Mouse (Mus musculus): ENCODE measurements around the gene Tor1aip2. TPM values are rescaled to one million over a fixed set of nuclear protein-coding genes. Genes with fewer than 3 reads are reported as not detected.

Tor1aip2 gene
- polyA plus RNA-seq (2012), result 1.4 and 1.8 TPM in 2 replicates

DNA sequence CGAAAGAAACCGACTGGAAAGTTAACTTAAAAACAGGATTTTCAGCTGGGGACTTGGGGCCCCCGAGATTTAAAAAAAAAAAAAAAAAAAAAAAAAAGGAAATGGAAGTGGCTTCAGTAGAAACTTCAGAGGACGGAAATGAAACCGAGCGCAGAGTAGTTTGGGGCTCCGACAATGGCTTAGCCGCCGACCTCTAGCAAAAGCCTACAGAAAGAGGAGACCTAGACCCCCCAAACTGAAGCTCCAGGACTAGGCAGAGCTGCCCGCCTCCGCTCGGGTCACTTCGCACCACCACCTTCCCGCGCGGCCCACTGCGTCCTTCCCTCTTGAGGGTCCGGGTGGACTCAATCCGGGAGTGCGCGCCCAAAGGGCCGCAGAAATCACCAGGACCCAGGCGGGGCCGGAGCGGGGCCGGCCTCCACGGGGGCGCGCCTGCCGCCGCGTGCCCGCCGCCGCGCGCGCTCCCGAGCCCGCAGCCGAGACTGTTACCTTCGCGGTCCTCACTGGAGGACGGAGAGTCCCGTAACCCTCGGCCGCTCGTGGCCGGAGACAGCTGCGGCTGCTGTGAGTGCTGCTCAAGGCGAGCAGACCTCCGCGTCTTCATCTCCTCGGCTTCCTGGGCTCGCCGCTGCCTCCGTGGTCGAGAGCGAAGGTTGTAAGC is at the start of gene Tor1aip2:
Gene Tor1aip2, plus strand, starts transcription at position 135 of the 661 bp plus-strand sequence.
- TF ChIP-seq GATA1 (IDR thresholded peaks at IDR 0.05; ENCODE audit: low read length) (no peak), TAL1 (IDR thresholded peaks at IDR 0.05; ENCODE audit: low read length) (no peak)
- H3K9me3 ChIP-seq (ENCODE audit: control insufficient read depth, low read length), result no peaks in the 10 kb centered on the region
- H3K36me3 ChIP-seq (ENCODE audit: control insufficient read depth), result peaks cover 50% of the 10 kb centered on the region
- peak within 1 kb of the TSS; percentile 100 for H3K4me3 ChIP-seq (replicated peaks)
- peaks cover 41% of the 10 kb centered on the region for H3K4me1 ChIP-seq (ENCODE audit: control insufficient read depth)
- H3K27me3 ChIP-seq (ENCODE audit: control insufficient read depth), result no peaks in the 10 kb centered on the region

DNA sequence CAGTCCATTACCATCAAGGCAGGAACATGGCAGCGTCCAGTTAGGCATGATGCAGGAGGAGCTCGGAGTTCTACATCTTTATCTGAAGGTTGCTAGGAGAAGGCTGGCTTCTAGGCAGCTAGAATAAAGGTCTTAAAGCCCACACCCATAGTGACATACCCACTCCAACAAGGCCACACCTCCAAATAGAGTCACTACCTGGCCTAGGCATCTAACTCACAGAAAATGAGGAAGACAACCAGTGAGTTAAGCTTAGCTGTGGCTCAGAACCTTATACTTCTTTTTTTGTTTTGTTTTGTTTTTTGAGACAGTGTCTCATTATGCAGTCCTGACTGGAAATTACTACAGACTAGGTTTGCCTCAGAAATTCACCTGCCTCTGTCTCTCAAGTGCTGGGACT is 47.6 kb upstream of the Tor1aip2 start:
- H3K36me3 ChIP-seq (ENCODE audit: control insufficient read depth), result no peaks in the 10 kb centered on the region
- H3K4me1 ChIP-seq (ENCODE audit: control insufficient read depth), result peaks cover 13% of the 10 kb centered on the region
- H3K9me3 ChIP-seq (ENCODE audit: control insufficient read depth, low read length), result no peaks in the 10 kb centered on the region
- no peak overlapping the region for H3K4me3 ChIP-seq (replicated peaks)
- TF ChIP-seq TAL1 (IDR thresholded peaks at IDR 0.05; ENCODE audit: low read length) (no peak), GATA1 (IDR thresholded peaks at IDR 0.05; ENCODE audit: low read length) (no peak)
- H3K27me3 ChIP-seq (ENCODE audit: control insufficient read depth), result no peaks in the 10 kb centered on the region

DNA sequence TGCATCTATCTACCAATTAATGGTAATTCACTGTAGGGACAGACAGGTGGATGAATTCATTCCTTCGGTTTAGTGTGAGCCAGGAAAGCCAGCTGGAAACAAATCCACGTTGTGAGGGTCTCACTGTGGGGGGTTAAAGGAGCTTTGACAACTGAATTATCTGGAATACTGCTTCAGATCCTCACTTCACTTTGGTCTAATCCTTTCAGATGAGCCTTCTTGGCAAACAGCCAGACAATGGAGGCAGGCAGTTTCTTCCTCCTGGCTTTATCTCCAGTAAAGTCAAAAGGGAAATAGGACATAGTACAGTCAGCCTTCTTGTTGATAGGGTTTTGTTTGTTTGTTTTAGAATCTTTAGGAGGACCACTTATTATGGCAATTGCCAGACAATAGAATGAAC is 45.8 kb upstream of the Tor1aip2 start:
- Histone ChIP-seq H3K27me3 (ENCODE audit: control insufficient read depth) (no peaks in the 10 kb centered on the region), H3K4me1 (ENCODE audit: control insufficient read depth) (peaks cover 7% of the 10 kb centered on the region; the same call in 1 of the 2 replicates), H3K9me3 (ENCODE audit: control insufficient read depth, low read length) (no peaks in the 10 kb centered on the region), H3K36me3 (ENCODE audit: control insufficient read depth) (no peaks in the 10 kb centered on the region), H3K4me3 (replicated peaks) (no peak overlapping the region)
- TF ChIP-seq TAL1 (IDR thresholded peaks at IDR 0.05; ENCODE audit: low read length) (no peak), GATA1 (IDR thresholded peaks at IDR 0.05; ENCODE audit: low read length) (no peak)

DNA sequence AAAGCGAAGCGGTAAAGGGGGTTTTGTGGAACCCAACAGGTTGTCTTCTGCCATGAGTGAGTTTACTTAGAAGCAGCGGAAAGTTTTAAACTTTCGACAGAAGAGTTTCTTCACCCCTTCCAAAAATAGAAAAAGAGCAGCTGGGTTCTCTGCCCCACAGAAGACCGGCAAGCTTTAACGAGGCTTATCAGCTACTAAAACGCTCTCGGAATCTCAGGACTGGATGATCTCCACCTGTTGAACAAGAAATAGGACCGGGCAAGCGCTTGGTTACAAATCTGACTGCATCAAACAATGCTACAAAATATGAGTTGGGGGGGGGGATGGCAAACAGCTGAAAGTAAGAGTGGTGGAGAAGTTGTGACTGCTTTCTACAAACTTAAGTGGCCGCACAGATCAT is 44.8 kb upstream of the Tor1aip2 start:
- no peaks in the 10 kb centered on the region for H3K36me3 ChIP-seq (ENCODE audit: control insufficient read depth)
- no peaks in the 10 kb centered on the region for H3K9me3 ChIP-seq (ENCODE audit: control insufficient read depth, low read length)
- H3K4me3 ChIP-seq (replicated peaks), result no peak overlapping the region
- no peak for TF ChIP-seq TAL1 (IDR thresholded peaks at IDR 0.05; ENCODE audit: low read length)
- TF ChIP-seq GATA1 (IDR thresholded peaks at IDR 0.05; ENCODE audit: low read length), result no peak
- H3K27me3 ChIP-seq (ENCODE audit: control insufficient read depth), result no peaks in the 10 kb centered on the region
- peaks cover 7% of the 10 kb centered on the region; the same call in 1 of the 2 replicates for H3K4me1 ChIP-seq (ENCODE audit: control insufficient read depth)

DNA sequence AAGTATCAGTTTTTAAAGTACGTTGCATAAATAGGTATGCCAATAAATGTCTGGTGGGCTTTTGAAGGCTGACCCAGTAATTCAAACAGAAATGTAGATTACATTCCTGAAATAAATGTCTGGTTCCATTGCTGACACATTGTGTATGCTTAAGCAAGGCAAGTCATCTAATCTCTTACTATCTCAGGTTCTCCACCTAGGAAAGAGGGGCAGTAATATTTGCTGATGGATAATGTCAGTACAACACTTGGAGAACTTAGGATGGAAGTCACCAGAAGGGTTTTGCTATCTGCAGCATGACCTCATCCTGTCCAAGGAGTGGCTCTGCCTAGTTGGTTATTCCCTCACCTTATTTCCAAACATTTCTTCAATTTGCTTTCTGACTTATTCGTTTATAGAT is 40.7 kb upstream of the Tor1aip2 start:
- no peak overlapping the region for H3K4me3 ChIP-seq (replicated peaks)
- H3K36me3 ChIP-seq (ENCODE audit: control insufficient read depth), result no peaks in the 10 kb centered on the region
- no peaks in the 10 kb centered on the region for H3K9me3 ChIP-seq (ENCODE audit: control insufficient read depth, low read length)
- TF ChIP-seq TAL1 (IDR thresholded peaks at IDR 0.05; ENCODE audit: low read length), result no peak
- TF ChIP-seq GATA1 (IDR thresholded peaks at IDR 0.05; ENCODE audit: low read length), result no peak
- H3K4me1 ChIP-seq (ENCODE audit: control insufficient read depth), result no peaks in the 10 kb centered on the region
- H3K27me3 ChIP-seq (ENCODE audit: control insufficient read depth), result no peaks in the 10 kb centered on the region

DNA sequence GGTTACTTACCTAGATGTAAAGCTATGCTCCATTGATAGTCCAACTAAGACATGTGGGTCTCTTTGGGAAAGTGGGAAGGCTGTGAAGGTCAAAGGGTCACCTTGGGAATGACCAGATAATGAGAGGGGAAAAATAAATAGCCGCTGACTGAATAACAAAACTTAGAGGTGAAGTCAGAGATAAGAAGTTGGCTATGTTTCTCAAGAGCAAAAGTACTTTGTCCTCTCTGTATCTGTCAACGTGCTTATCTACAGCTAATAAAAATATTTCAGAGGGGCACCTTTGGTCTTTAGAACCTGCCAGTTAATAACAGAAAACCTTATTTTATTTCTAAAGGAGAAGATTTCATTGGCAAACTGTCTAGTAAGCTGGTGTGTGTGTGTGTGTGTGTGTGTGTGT is 39.6 kb upstream of the Tor1aip2 start:
- Histone ChIP-seq H3K4me3 (replicated peaks) (no peak overlapping the region), H3K36me3 (ENCODE audit: control insufficient read depth) (no peaks in the 10 kb centered on the region), H3K27me3 (ENCODE audit: control insufficient read depth) (no peaks in the 10 kb centered on the region), H3K9me3 (ENCODE audit: control insufficient read depth, low read length) (no peaks in the 10 kb centered on the region), H3K4me1 (ENCODE audit: control insufficient read depth) (no peaks in the 10 kb centered on the region)
- TF ChIP-seq TAL1 (IDR thresholded peaks at IDR 0.05; ENCODE audit: low read length) (no peak), GATA1 (IDR thresholded peaks at IDR 0.05; ENCODE audit: low read length) (no peak)

DNA sequence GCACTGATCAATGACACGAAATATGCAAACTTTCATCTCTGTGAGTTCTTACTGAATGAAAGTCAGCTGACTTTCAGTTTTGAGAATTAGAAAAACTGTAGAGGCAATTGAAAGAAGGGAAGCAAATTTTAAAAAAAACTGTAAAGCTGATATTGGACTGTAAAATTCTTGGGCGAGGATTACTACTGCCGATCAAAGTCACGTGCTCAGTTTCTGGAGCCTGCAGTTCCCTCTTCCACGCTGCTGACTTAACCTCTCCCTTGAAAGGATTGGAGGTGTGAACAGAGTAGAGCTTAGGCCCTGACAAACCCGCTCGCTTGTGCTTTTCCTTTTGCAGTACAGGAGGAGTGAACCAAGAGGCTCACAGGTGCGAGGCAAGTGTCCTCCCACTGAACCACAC is 32.8 kb upstream of the Tor1aip2 start:
- H3K4me3 ChIP-seq (replicated peaks), result no peak overlapping the region
- H3K9me3 ChIP-seq (ENCODE audit: control insufficient read depth, low read length), result no peaks in the 10 kb centered on the region
- peaks cover 33% of the 10 kb centered on the region for H3K36me3 ChIP-seq (ENCODE audit: control insufficient read depth)
- no peaks in the 10 kb centered on the region; the same call in 1 of the 2 replicates for H3K4me1 ChIP-seq (ENCODE audit: control insufficient read depth)
- TF ChIP-seq GATA1 (IDR thresholded peaks at IDR 0.05; ENCODE audit: low read length) (no peak), TAL1 (IDR thresholded peaks at IDR 0.05; ENCODE audit: low read length) (no peak)
- no peaks in the 10 kb centered on the region for H3K27me3 ChIP-seq (ENCODE audit: control insufficient read depth)

DNA sequence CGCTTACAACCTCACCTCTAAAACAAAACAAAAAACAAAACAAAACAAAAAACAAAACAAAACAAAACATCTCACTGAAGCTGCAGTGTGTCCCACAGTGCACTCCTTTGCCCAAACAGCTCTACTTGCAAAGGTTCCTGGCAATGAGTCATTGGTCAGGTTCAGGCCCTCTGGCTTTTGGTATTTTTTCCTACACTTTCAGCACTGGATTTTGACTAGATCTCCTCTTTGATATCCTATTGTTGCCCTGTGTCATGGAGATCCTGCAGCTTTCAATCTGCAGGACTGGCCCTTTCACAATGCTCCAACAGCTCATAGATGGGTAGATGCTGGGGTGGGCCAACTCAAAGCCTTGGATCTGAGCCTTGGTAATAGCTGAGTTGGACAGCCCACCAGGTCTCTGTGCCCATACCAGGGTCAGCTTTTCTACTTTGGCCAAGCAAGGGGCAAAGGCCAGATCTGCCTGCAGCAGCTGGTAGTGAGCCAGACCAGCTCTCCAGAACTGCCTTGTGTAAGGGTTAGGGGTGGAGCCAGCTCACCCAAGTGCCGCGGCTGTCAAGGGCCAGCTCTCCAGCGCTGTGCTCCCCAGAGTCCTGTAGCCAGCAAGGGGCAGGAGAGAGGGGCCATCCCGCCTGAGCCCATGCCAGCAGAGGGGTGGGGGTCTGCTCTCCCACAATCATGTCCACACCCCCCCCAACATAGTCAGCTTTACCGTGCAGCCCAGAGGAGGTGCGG is 31.8 kb upstream of the Tor1aip2 start:
- H3K27me3 ChIP-seq (ENCODE audit: control insufficient read depth), result no peaks in the 10 kb centered on the region
- H3K4me1 ChIP-seq (ENCODE audit: control insufficient read depth), result no peaks in the 10 kb centered on the region; the same call in 1 of the 2 replicates
- peaks cover 40% of the 10 kb centered on the region for H3K36me3 ChIP-seq (ENCODE audit: control insufficient read depth)
- no peak overlapping the region for H3K4me3 ChIP-seq (replicated peaks)
- no peaks in the 10 kb centered on the region for H3K9me3 ChIP-seq (ENCODE audit: control insufficient read depth, low read length)
- TF ChIP-seq TAL1 (IDR thresholded peaks at IDR 0.05; ENCODE audit: low read length), result no peak

DNA sequence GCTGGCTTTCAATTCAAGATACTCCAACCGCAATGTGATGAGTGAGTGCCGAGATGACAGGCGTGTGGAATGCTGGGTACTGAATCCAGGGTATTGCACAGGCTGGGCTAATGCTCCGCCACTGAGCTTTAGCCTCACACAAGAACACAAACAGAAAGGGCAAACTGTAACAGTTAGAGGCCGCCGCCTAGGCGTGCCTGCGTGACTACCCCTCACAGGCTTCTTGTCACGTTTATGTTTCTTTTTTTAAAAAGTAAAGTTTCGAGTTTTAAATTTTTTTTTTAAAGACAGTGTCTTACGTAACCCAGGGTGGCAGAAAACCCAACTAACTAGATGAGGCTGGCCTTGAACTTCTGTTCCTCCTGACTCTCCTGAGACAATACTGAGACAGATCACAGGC is 29.3 kb upstream of the Tor1aip2 start:
- Histone ChIP-seq H3K4me1 (ENCODE audit: control insufficient read depth) (no peaks in the 10 kb centered on the region; the same call in 1 of the 2 replicates), H3K36me3 (ENCODE audit: control insufficient read depth) (peaks cover 60% of the 10 kb centered on the region), H3K4me3 (replicated peaks) (no peak overlapping the region), H3K9me3 (ENCODE audit: control insufficient read depth, low read length) (no peaks in the 10 kb centered on the region), H3K27me3 (ENCODE audit: control insufficient read depth) (no peaks in the 10 kb centered on the region)
- TF ChIP-seq TAL1 (IDR thresholded peaks at IDR 0.05; ENCODE audit: low read length) (no peak), GATA1 (IDR thresholded peaks at IDR 0.05; ENCODE audit: low read length) (no peak)
